Mouse (Mus musculus) heart, postnatal 10 days (tissue): ENCODE measurements around the gene Rassf3. TPM values are rescaled to one million over a fixed set of nuclear protein-coding genes. Genes with fewer than 3 reads are reported as not detected.

Experiments used
- DNase-seq, 2 experiments: peaks; one replicate each; pipeline ENCODE4 v3.0.0; 2021
- intact Hi-C: fragments of 180-260 bp; cut with DNase I; formaldehyde crosslinking; loops from one replicate; pipeline ENCODE4 v1.15.1; 2025
- total RNA-seq, 2 experiments: library from RNA; stranded (reverse); gene quantifications; 2 replicates each; pipeline ENCODE4 v1.2.3; 2021

The Rassf3 gene
- total RNA-seq, result 100 to 1,000 TPM in 1 of 2 experiments, 10 to 100 TPM in 1; 98.8 to 116 TPM

DNA sequence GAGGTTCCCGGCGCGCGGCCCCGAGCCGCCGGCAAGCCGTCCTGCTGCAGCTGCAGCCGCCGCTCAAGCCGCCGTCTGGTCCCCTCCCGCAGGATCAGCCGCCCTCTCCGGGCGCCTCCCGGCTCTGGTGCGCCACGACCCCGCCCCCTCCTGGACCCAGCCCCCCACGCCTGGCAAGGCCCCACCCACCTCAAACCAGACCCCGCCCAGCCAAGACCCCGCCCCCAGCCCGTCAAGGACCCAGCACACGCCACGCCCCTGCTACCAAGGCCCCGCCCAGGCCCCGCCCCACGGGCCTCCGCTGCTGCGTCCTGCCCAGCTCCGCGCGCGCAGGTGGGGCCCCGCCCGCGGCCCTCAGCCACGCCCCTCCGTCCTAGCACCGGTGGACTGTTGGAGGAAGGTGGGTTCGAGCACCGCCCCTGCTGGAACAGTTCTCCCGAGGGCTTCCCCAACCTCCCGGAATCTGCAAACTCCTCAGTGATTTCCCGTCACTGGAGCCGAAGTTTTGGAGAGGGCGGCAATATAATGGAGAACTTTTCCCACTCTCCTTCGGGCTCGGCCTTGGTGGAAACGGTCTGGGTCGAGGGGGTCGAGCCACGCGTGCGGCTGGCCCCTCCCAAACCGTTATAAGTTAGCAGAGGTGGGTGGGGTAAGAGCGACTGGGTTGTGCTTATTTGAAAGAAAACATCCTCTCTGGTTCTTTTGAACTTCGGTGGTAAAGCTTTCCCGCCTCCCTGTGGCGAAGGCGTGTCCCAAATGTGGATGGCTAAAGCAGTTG, at the start of gene Rassf3:
Gene Rassf3 (minus strand): TSS at position 158 of the 778 bp plus-strand sequence.
- intact Hi-C loops, result loop anchor here (2.0 kb wide), 3 partner anchors 20 to 68 kb away; no protein-coding TSS in a partner anchor
- peak; percentile 96 to 98 for DNase-seq

DNA sequence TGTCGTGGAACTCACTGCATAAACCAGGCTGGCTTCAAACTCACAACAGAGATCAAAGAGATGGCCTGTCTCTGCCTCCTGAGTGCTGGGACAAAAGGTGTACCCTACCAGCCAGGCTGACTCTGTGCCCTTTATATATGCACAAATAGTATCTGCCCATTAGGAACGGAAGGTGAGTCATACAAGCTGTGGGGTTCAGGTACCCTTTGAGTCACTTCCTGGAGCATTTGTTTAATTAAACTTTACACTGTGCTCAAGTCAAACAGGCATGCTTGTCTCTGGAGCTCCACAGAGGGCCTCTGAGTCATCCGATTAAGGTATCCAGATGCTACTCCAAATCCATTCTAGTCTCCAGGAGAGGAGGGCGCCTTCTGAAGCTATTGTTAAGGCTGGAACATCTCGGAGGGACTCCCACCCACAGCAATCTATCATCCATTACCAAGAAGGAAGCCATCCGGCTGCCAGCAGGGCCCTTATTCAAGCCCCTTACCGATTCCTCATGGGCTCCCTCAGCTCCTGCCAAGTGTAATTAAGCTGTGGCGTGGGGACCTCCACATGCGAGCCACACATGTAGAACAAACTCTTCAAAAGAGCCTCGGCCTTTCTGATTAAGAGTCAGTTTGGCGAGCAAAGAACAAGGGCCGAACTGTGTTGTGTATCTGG, 44.9 kb upstream of the Rassf3 start:
- DNase-seq, result no peak
- intact Hi-C loops, result no loop called here

DNA sequence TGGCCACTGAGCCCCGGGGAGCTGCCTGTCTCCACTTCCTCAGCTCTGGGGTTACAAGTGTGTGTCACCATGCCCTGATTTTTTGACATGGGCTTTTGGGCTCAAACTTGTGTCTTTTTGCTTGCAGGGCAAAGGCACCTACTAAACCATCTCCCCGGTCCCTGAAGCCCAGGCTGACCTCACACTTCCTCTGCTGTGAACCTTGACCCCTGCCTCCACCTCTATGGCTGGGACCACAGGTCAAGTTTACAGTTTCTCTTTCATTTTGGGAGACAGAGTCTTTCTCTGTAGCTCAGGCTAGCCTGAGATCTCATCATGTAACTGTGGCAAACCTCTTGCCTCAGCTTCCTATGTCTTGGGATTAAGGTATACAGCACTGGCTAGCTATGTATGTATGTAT, 43.6 kb upstream of the Rassf3 start:
- no peak for DNase-seq
- intact Hi-C loops, result no loop called here

DNA sequence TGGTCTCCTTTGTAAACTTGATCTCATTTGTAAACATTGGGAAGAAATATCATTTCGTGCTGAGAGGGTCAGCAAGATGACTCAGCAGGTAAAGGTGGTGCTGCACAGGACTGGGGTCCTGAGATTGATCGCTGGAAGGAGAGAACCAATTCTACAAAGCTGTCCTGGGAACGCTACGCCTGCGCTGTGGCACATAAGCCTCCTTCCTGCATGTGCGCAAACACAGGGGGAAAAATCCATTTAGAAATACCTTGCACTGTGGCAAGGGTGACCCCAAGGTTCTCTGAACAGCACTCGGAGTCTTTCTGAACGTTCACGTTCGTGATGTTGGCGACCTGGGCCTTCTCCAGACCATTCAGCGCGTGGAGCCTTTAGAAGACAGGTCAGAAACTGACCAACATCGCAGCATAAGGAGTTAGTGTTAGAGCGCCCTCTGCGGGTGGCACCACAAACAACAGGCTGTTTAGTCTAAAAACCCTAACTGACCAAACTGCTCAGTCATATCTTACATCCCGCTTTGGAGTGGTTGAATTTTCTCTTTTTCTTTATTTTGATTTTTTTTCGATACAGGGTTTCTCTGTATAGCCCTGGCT, 40.0 kb upstream of the Rassf3 start:
- peak; percentile 87 to 93 for DNase-seq
- intact Hi-C loops, result loop anchor here (1.0 to 2.0 kb wide), 2 partner anchors 39 to 107 kb away; partner anchors contain the start of gene Rassf3

DNA sequence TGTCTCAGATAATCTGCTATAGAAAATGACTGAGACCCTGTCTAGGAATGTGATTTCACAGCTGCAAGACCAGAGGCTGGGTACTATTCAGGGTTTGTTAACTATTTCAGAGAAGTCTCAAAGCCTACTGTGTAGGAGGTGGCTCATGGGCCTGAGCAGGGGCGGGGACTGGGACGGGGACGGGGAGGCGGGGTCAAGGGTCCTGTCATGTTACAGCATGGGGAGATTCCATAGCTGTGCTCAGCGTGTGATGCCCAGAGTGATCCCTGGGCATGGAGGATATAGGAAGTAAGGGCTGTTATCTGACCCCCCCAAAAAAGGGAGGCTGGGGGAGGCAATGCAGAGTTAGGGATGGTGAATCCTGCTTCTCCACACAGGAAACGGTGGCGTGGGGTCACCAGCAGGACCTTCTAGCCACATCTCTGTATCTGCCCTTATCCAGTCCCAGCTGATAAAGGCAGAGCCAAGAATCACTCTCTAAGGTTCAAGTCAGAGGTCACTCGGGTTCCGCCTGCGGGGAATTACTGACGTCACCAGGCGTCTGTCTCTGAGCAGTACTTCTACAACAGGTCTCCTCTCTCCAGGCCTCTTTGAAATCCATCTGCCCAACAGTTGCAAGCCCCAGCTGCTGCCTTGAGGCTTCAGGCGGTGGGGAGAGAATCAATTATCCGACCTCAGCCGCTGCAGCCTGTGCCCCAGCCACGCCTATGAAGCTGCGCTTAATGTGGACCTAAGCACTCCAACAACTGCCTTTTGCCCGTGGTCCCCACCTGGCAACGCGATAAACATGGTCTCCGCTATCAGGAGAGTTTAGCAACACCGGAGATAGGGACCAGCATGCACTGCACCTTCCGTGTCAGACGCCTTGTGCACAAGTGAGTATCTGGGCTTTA, 33.9 kb upstream of the Rassf3 start:
- intact Hi-C loops, result no loop called here
- DNase-seq, result peak; percentile 28 to 29

DNA sequence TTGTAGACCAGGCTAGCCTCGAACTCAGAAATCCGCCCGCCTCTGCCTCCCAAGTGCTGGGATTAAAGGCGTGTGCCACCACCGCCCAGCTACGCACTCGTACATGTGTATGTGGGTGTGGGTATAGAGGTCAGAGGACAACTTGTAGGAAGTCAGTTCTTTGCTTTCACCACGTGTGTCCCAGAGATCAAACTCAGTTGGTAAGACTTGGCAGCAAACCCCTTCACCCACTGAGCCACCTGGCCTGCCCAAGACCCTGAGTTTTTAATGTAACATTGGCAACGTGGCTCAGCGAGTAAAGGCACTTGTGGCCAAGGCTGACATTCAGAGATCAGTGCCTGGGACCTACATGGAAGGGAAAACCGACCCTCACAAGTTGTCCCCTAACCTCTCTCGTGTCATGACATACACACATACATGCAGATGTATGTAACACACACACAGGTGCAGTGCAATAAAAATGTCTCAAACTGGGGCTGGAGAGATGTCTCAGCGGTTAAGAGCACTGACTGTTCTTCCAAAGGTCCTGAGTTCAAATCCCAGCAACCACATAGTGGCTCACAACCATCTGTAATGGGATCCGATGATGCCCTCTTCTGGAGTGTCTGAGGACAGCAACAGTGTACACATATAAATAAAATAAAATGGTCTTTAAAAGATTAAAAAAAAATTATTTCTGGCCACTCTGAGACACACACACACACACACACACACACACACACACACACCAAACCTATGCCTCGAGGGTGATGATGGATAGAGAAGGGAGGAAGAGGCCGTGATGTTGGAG, 31.8 kb upstream of the Rassf3 start:
- intact Hi-C loops, result no loop called here
- DNase-seq, result no peak

DNA sequence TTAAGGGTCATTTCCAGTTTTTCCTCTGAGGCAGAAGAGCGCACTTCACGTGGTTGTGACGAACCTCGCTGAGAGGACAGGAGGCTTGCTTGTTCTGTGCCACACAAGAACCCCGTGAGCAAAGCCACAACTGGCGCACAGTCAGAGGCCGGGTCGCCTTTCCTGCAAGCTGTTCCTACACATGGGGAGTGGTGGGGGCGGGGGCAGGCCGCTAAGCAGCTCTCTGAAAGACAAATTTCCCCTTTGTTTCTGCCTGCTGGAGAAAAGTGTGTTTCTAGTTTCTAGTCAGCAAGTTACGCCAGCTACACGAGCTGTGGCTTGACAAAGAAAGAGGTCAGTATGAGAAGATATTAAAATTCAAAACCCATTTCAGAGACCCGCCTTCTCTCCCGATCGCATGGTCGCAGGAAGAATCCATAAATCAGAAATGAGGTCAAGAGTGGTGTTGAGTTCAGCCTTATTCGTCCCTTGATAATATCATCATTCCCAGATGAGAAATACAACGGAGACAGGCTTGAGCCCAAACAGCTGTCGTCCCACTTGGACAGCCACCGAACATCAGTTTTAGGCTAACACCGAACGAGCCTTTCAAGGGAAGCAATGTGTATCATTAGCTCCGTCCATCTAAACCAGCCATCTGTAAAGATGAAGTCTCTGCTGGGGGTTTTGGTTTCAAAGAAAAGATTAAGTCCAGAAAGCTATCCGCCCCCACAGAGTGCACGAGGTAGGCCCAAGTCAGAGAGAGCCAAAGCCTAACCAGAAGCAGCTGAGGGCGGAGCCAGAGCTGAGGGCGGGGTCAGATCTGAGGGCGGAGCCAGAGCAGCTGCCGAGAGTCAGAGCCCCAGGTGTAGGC, 30.8 kb upstream of the Rassf3 start:
- DNase-seq, result peak; percentile 59 to 65
- intact Hi-C loops, result no loop called here

DNA sequence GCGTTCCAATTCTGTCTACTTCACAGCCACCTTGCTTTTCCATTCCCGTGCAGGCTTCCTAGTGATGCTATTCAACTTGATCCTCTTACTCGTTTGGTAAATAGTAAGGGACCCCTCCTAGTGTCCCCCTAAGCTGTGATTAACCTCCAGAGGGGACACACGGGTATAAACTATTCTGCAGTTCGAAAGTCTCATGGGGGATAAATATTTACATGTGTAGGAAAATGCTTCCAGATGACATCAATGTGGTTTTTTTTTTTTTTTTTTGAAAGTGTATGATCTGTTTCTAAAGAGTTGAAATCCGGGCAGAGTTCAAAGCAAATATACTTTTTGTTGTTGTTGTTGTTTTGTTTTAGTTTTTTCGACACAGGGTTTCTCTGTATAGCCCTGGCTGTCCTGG, 29.8 kb upstream of the Rassf3 start:
- intact Hi-C loops, result no loop called here
- DNase-seq, result no peak

DNA sequence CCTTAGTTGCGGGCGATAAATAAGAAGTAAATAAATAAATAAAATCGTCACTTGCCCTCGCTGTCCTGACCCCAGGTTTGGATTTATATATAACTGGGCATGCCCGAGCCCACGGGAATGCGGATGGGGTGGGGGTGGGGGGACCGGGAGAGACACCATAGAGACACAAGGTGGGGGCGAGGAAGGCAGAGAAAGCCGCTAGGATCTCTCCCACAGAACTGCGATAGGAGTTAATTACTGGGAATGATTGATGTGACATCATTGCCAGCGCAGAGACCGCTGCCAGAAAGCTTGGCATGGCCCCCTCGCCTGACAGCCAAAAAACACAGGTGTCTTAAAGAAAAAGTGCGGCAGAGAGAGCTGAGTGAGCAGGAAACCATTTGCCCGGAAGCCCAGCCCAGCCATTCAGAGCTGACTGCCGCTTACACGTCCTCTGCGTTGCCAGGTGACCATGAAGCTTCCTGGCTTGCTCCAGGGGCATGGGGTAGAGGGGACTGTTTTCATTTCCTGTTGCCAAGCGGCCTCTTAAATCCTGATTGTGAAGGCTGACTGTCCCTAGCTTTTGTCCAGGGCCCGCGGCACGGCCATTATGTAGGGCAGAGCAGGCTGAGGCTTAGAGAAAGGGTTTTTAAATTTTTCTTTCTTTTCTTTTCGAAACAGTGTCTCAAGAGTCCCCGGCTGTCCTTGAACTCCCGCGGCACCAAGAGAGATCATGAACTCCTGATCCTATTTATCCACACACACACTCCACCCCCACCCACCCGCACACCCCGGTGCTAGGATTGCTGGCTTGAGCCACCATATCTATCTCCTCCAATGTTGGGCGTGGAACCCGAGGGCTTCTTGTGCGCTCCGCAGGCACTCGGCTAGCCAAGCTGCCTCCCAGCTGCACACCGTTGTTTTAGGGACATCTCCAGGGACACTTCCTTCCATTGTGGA, 29.1 kb upstream of the Rassf3 start:
- intact Hi-C loops, result no loop called here
- peak; percentile 83 to 84 for DNase-seq

DNA sequence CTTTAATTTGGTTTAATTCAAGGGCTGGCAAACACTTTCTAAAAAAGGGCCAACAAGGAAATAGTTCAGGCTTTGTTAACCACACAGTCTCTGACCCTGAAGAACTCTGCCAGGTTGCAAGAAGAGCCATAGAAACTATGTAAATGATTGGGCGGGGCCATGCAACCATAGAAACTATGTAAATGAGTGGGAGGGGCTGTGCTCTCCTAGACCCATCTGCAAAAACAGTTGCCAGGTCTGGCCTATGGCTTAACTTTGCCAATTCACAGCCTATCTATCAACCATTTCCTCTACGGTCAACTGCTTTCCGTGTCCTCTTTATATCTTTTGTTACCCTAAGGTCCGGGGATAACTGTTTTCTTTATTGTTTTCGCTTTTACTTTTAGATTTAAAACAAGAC, 25.0 kb upstream of the Rassf3 start:
- intact Hi-C loops, result no loop called here
- no peak for DNase-seq

DNA sequence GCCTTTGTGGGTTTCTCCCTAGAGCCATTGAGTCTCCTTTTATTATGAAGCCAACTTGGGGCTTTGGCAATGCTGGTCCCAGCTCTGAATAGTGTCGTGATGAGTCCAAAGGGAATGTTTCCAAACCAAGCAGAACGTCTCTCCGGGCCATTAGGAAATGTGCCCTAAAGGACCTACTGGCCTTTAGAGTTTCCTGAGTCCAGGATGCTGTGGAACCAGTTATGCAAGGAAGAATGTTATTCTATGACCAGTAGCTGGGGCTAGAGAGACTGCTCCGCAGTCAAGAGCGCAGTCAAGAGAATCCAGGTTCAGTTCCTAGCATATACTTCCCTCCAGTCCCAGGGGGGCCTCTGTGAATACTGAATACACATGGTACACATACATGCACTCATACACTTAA, 23.9 kb upstream of the Rassf3 start:
- no peak for DNase-seq
- intact Hi-C loops, result no loop called here

DNA sequence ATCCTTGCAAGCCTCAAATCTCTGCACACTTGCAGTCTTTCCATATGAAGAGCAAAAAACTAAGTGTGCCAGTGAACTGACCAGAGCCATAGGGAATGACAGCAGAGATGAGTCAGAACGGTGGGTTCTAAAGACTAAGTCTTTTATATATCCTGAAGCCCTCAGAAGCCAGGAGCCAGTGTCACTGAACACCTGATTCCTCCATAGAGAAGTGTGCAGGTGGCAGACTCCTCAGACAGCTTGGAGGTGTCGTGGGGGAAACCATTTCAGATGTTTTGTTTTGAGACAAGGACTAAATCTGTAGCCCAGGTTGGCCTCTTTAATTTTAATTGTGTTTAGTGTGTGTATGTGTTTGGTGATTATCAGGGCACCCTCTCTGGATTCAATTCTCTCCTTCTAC, 22.9 kb upstream of the Rassf3 start:
- intact Hi-C loops, result no loop called here
- DNase-seq, result no peak

DNA sequence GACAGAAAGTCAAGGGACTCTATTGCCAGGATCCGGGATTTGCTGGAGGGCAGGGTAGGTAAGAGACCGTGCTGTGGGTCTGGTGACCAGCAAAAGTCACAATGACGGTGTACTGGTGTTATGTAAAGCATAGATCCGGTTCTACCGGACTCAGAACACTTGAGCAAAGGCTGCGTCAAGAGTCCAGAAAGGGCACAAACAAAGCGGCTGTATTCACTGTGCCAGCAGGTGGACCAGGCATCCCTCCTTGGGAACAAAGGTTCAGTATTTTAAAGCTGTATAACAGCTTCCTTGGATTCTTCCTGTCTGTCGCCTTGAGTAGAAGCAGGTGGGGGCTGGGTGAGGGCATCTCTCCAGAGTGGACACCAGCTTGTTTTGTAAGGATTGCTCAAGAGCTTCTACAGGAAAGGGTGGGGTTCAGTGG, 22.3 kb upstream of the Rassf3 start:
- intact Hi-C loops, result no loop called here

DNA sequence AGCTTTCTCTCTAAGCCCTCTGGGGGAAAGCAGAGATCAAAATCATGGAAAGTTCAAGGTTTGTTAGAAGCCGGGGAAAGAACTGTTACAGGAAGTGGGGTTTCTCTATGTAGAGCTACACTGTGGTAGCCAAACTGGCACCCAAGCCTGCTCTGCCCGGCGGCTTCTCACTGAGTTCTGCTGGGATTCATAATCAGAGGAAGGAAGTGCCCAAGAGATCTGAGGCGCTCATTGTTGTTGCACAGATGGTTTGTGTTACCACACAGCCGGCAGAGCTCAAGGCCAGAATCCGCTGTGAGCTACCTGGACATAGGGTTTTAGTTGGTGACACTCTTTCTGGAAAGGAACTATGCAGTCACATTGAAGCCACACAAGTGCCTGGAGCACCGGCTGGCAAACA, 21.8 kb upstream of the Rassf3 start:
- intact Hi-C loops, result loop anchor here (2.0 kb wide), 1 partner anchor 21 kb away; the partner anchor contains the start of gene Rassf3
- DNase-seq, result no peak

More for the DNA sequence above, 22.3 kb upstream of the Rassf3 start:
- DNase-seq, result peak; percentile 42 to 56

DNA sequence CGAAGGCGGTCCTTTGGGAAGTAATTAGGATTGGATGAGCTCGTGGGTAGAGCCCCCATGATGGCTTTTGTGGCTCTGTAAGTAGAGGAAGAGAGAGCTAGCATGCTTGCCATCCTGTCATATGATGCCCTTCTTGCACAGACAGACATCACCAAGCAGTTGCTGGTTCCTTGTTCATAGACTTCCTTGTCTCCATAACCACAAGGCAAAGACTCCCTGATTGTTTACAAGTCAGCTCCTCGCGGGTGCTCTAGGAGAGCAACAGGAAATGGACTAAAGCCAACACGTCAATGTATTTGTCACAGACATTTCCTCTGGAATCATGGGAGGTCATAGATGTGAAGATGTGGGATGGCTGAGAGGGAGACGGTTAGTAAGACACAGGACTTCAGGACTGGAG, 20.5 kb upstream of the Rassf3 start:
- intact Hi-C loops, result loop anchor here (2.0 kb wide), 1 partner anchor 20 kb away; the partner anchor contains the start of gene Rassf3
- no peak for DNase-seq

DNA sequence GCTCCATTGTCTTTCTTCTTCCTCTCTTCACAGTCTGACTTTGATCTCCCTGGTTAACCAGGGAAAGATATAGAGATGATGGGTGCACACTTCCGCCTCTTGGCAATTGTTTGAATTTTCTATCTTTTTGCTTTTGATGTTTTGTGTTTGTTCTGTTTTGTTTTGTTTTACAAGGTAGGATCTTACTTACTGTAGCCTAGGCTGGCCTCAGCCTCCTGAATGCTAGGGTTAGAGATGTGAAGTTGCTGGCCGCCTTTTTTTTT, 17.9 kb upstream of the Rassf3 start:
- intact Hi-C loops, result no loop called here
- DNase-seq, result no peak

DNA sequence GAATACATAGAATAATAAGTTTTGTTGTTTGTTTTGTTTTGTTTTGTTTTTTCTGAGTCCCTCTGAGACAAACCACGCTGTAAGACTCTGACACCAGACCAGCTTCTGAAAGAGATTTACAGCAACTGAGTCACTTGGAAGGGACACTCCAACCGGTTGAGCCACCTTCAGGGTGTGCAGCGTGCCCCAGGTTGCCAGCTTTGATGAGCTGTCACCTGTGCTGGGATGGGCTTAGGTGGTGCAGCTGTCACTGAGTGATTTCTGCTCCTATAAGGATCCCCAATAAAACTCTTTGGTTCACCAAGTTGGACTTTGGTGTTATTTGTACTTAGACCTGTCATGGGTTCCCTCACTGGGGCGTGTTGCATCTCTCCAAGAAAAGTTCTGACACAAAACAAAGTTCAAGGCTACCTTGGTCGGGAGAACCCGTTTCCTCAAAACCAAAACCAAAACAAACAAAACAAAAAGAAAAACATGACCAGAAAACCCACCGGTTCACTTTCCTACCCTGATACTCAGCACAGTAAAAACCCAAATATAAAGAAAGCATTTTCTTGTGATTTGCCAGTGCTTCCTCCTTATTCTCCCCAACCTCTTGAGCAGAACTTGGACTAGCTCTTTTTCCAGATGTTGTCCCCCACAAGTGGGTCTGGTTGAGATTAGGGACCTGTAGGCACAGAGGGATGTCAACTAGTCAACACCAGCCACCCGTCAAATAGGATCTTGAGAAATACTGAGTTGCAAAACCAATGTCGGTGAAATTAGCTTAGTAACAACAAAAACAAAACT, 17.4 kb upstream of the Rassf3 start:
- intact Hi-C loops, result no loop called here

More for the DNA sequence above, 17.4 kb upstream of the Rassf3 start:
- DNase-seq, result no peak
